Mouse (Mus musculus) embryonic facial prominence, embryonic 10.5 days (tissue): ENCODE measurements around the gene Ptgfr. TPM values are rescaled to one million over a fixed set of nuclear protein-coding genes. Genes with fewer than 3 reads are reported as not detected.

Source experiments
- DNase-seq: peaks from one replicate; pipeline ENCODE4 v3.0.0-alpha.2; 2017; ENCODE audit warnings: low spot score
- H3K27ac ChIP-seq: fragments of 300-500 bp; sonication (generic); replicated peaks from 2 replicates; pipeline ENCODE4 v1.5.1; 2016; ENCODE audit warnings: mild to moderate bottlenecking
- H3K27me3 ChIP-seq: fragments of 300-500 bp; sonication (generic); replicated peaks from 2 replicates; pipeline ENCODE4 v1.6.1; 2016; ENCODE audit warnings: low read depth, mild to moderate bottlenecking; ENCODE audit not compliant: poor library complexity, severe bottlenecking
- H3K36me3 ChIP-seq: fragments of 300-500 bp; sonication (generic); replicated peaks from 2 replicates; pipeline ENCODE4 v1.6.1; 2016; ENCODE audit warnings: mild to moderate bottlenecking, moderate library complexity
- H3K4me1 ChIP-seq: fragments of 300-500 bp; sonication (generic); 2 replicates; pipeline ENCODE4 v1.6.1; 2016
- H3K4me3 ChIP-seq: fragments of 300-500 bp; sonication (generic); 2 replicates; pipeline ENCODE4 v1.5.1; 2016; ENCODE audit warnings: mild to moderate bottlenecking, moderate library complexity
- H3K9me3 ChIP-seq: fragments of 300-500 bp; sonication (generic); 2 replicates; pipeline ENCODE4 v1.6.1; 2016; ENCODE audit warnings: mild to moderate bottlenecking
- WGBS: fragments of 180-500 bp; shearing (Covaris S2); methylation state at CpG from one replicate; pipeline ENCODE4 v1.1.7; 2016; 5-methylcytosine and 5-hydroxymethylcytosine counted together
- polyA plus RNA-seq: library from polyadenylated mRNA; unstranded; fragments of >200 nt; fragmentation: Nextera tagmentation; extraction: Ambion mirVana; gene quantifications from 2 replicates; pipeline ENCODE4 v1.2.1, GENCODE M21; 2016

Ptgfr gene
- polyA plus RNA-seq, 1 experiment from 2014 or later, result 1.5 TPM

- no peaks in the 10 kb centered on the region for H3K36me3 ChIP-seq
- peaks cover 17% of the 10 kb centered on the region for H3K4me1 ChIP-seq
- H3K27me3 ChIP-seq, result peaks cover 42% of the 10 kb centered on the region
- no peak overlapping the region for H3K27ac ChIP-seq
- no peaks in the 10 kb centered on the region for H3K9me3 ChIP-seq
- H3K4me3 ChIP-seq, result no peak overlapping the region
- no peak for DNase-seq
- WGBS, result 63% methylated on average over 3 of the region's 3 CpGs
These were observed 1.6 kb downstream of the Ptgfr start for GRCm38 (mm10) chr3:151835831-151836230.

- no peak for DNase-seq
- H3K4me1 ChIP-seq, result no peaks in the 10 kb centered on the region
- WGBS, result 73% methylated on average over 11 of the region's 11 CpGs
- no peak overlapping the region for H3K27ac ChIP-seq
- no peaks in the 10 kb centered on the region for H3K36me3 ChIP-seq
- H3K9me3 ChIP-seq, result no peaks in the 10 kb centered on the region
- H3K4me3 ChIP-seq, result no peak overlapping the region
- H3K27me3 ChIP-seq, result no peaks in the 10 kb centered on the region
These were observed 9.3 kb downstream of the Ptgfr start for GRCm38 (mm10) chr3:151827950-151828610.

GRCm38 (mm10) chr3:151819811-151820210, 17.6 kb downstream of the Ptgfr start:
- no peak overlapping the region for H3K27ac ChIP-seq
- no peaks in the 10 kb centered on the region for H3K27me3 ChIP-seq
- no peak for DNase-seq
- H3K36me3 ChIP-seq, result no peaks in the 10 kb centered on the region
- 71% methylated on average over 4 of the region's 4 CpGs for WGBS
- no peaks in the 10 kb centered on the region for H3K9me3 ChIP-seq
- H3K4me1 ChIP-seq, result no peaks in the 10 kb centered on the region
- H3K4me3 ChIP-seq, result no peak overlapping the region

- H3K4me1 ChIP-seq, result no peaks in the 10 kb centered on the region
- no peak overlapping the region for H3K4me3 ChIP-seq
- peak; percentile 58 for DNase-seq
- H3K36me3 ChIP-seq, result no peaks in the 10 kb centered on the region
- 74% methylated on average over 6 of the region's 6 CpGs for WGBS
- H3K9me3 ChIP-seq, result no peaks in the 10 kb centered on the region
- H3K27me3 ChIP-seq, result no peaks in the 10 kb centered on the region
- no peak overlapping the region for H3K27ac ChIP-seq
These were observed 19.2 kb downstream of the Ptgfr start for GRCm38 (mm10) chr3:151818265-151818664.

GRCm38 (mm10) chr3:151808613-151809012, 28.8 kb downstream of the Ptgfr start:
- Histone ChIP-seq H3K36me3 (no peaks in the 10 kb centered on the region), H3K4me3 (no peak overlapping the region), H3K9me3 (no peaks in the 10 kb centered on the region), H3K4me1 (no peaks in the 10 kb centered on the region), H3K27ac (no peak overlapping the region), H3K27me3 (no peaks in the 10 kb centered on the region)
- no peak for DNase-seq
- WGBS, result 66% methylated on average over 2 of the region's 2 CpGs

- no peak for DNase-seq
- Histone ChIP-seq H3K27ac (no peak overlapping the region), H3K9me3 (no peaks in the 10 kb centered on the region), H3K4me3 (no peak overlapping the region), H3K36me3 (no peaks in the 10 kb centered on the region), H3K27me3 (no peaks in the 10 kb centered on the region), H3K4me1 (no peaks in the 10 kb centered on the region)
- 86% methylated on average over 8 of the region's 8 CpGs for WGBS
These were observed 48.8 kb downstream of the Ptgfr start for GRCm38 (mm10) chr3:151788622-151789021.

- Histone ChIP-seq H3K4me3 (no peak overlapping the region), H3K27ac (no peak overlapping the region), H3K9me3 (no peaks in the 10 kb centered on the region), H3K4me1 (no peaks in the 10 kb centered on the region), H3K27me3 (no peaks in the 10 kb centered on the region), H3K36me3 (no peaks in the 10 kb centered on the region)
- peak; percentile 36 for DNase-seq
- WGBS, result 73% methylated on average over 4 of the region's 4 CpGs
These were observed 62.3 kb downstream of the Ptgfr start for GRCm38 (mm10) chr3:151775089-151775488.

GRCm38 (mm10) chr3:151771074-151771473, 66.4 kb downstream of the Ptgfr start:
- DNase-seq, result peak; percentile 50
- H3K4me3 ChIP-seq, result no peak overlapping the region
- H3K4me1 ChIP-seq, result no peaks in the 10 kb centered on the region
- no peak overlapping the region for H3K27ac ChIP-seq
- no peaks in the 10 kb centered on the region for H3K9me3 ChIP-seq
- H3K27me3 ChIP-seq, result no peaks in the 10 kb centered on the region
- no peaks in the 10 kb centered on the region for H3K36me3 ChIP-seq
- WGBS, result 67% methylated on average over 3 of the region's 3 CpGs

- 82% methylated on average over 7 of the region's 7 CpGs for WGBS
- DNase-seq, result no peak
These were observed 87.7 kb downstream of the Ptgfr start, which contains the start of gene Ifi44 for GRCm38 (mm10) chr3:151749737-151750136. Ifi44 (minus strand) TSS chr3:151749960.

GRCm38 (mm10) chr3:151748514-151748913, 88.9 kb downstream of the Ptgfr start:
- Histone ChIP-seq H3K27me3 (no peaks in the 10 kb centered on the region), H3K4me3 (no peak overlapping the region), H3K9me3 (no peaks in the 10 kb centered on the region), H3K27ac (no peak overlapping the region), H3K36me3 (no peaks in the 10 kb centered on the region), H3K4me1 (no peaks in the 10 kb centered on the region)
- no peak for DNase-seq
- WGBS, result 89% methylated on average over 1 of the region's 1 CpGs

More at GRCm38 (mm10) chr3:151749737-151750136, 87.7 kb downstream of the Ptgfr start, which contains the start of gene Ifi44:
- H3K36me3 ChIP-seq, result no peaks in the 10 kb centered on the region
- H3K4me3 ChIP-seq, result no peak within 1 kb of the TSS
- H3K27ac ChIP-seq, result no peak within 1 kb of the TSS
- H3K4me1 ChIP-seq, result no peaks in the 10 kb centered on the region
- no peaks in the 10 kb centered on the region for H3K9me3 ChIP-seq
- no peaks in the 10 kb centered on the region for H3K27me3 ChIP-seq

Other genes starting within 250 kb of the Ptgfr start
- not detected in 2 replicates for gene Ifi44, start 87.7 kb downstream of the Ptgfr start, polyA plus RNA-seq
- not detected in 2 replicates for gene Ifi44l, start 74.7 kb downstream of the Ptgfr start, polyA plus RNA-seq